Mouse (Mus musculus) C2C12 (cell line): Measurements from ENCODE around the gene Fbn1.

Experiments used
- CEBPB ChIP-seq: IDR thresholded peaks from one replicate; pipeline ENCODE4 v1.6.1; 2011; ENCODE audit warnings: low read depth, mild to moderate bottlenecking, control low read depth, moderate library complexity
- CTCF ChIP-seq: IDR thresholded peaks from one replicate; pipeline ENCODE4 v1.5.1; 2011; ENCODE audit not compliant: control insufficient read depth, insufficient read depth, insufficient read length
- FOSL1 ChIP-seq: IDR thresholded peaks from one replicate; pipeline ENCODE4 v1.8.0; 2011; ENCODE audit warnings: mild to moderate bottlenecking, low read length; ENCODE audit not compliant: poor library complexity, insufficient read depth, severe bottlenecking
- MAX ChIP-seq: IDR thresholded peaks from one replicate; pipeline ENCODE4 v1.6.1; 2011; ENCODE audit warnings: mild to moderate bottlenecking, control low read depth
- MYOD1 ChIP-seq: IDR thresholded peaks from one replicate; pipeline ENCODE4 v1.6.1; 2011; ENCODE audit warnings: low read depth; ENCODE audit not compliant: control insufficient read depth, insufficient read length
- MYOG ChIP-seq: IDR thresholded peaks from one replicate; pipeline ENCODE4 v1.6.1; 2011; ENCODE audit not compliant: control insufficient read depth, insufficient read length; ENCODE audit errors: extremely low read depth
- USF1 ChIP-seq: IDR thresholded peaks from one replicate; pipeline ENCODE4 v1.6.1; 2011; ENCODE audit warnings: low read depth, mild to moderate bottlenecking, control low read depth, moderate library complexity

DNA sequence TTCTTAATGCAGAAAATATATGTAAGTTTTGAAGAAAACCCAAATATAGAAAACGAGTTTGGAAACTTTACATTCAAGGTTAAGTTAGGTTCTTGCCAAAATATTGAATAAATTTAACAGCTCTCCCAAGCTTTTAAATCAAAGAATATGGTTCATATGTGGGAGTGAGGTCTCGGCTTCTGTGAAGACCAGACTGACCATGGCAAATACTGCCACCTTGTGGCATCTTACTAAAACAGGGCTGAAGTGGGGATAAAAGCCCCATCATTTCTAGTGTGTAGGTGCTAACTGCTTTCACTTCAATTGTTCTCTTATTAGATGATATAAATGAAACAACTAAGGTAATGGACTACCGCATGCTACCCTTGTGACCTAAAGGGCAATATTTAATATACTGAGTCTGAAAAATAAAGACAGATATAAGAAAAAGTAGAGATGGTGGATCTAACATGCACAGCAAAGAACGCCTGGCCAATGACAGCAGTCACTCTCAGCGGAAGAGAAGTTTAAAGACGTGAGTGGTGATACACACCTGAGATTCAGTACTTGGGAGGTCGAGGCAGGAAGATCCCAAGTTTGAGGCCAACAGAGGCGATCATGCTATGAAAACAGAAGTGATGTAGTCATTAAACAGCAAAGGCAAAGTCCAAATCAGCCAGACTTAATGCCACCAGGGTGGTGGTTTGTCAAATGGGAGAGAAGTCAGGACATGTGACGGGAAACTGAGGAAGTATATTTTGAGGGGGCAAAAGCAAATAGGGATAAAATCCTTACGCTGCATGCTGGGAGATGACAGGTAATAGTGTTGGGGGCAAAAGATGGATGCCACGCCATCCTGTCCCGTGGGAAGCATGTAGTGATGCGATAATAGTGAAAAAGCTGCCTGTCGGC is 248.3 kb downstream of the Fbn1 start:
- TF ChIP-seq CTCF (no peak), MYOD1 (no peak), CEBPB (no peak), MAX (no peak), USF1 (no peak), MYOG (no peak), FOSL1 (no peak)
